Mouse (Mus musculus) adrenal gland, adult (tissue): ENCODE results near the gene Ssmem1.

Experiments used
- DNase-seq, 2 experiments: peaks; one replicate each; pipeline ENCODE4 v3.0.0; 2022 to 2023; ENCODE audit warnings: low spot score in 1 of 2; ENCODE audit not compliant: inconsistent age in 2 of 2

The Ssmem1 gene

DNA sequence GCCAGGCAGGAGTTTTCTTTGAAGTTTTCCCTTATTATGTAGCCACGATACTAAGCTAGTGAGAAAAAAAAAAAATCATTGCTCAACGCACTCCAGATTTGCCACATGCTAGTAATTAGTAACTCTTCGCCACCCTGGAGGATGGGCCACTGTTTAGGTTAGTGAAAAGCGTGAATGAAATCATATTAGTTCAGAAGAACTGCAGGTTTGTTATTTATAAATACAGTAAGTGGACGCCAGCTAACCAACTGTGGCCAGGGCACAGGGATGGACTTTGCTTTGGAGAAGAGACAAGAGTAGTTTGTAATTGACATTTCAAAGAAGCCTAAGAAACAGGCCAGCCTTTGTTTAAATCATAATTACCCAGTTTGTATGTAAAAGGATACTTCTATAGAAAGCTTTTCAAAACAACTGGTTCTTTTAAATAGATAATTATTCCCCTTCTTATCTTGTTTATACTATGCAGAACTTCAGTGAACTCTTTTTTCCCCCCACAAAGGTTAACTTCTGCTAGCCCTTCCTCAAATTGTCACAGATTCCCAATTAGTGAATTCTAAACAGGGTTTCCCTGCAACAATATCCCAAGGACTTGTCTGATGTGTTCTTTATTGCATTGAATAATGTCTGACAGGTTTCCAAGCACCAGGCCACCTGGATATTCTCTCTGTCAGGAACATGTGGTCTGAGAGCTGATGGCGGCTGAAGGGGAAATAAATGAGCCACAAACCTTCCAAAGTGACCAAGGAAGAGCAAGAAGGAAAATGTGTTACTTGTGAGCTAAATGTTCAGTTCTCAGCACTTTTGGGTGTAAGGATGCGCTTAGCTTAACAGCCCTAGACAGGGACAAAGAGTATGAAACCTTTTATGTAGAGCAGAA is 16.0 kb downstream of the Ssmem1 start:
- DNase-seq = no peak

DNA sequence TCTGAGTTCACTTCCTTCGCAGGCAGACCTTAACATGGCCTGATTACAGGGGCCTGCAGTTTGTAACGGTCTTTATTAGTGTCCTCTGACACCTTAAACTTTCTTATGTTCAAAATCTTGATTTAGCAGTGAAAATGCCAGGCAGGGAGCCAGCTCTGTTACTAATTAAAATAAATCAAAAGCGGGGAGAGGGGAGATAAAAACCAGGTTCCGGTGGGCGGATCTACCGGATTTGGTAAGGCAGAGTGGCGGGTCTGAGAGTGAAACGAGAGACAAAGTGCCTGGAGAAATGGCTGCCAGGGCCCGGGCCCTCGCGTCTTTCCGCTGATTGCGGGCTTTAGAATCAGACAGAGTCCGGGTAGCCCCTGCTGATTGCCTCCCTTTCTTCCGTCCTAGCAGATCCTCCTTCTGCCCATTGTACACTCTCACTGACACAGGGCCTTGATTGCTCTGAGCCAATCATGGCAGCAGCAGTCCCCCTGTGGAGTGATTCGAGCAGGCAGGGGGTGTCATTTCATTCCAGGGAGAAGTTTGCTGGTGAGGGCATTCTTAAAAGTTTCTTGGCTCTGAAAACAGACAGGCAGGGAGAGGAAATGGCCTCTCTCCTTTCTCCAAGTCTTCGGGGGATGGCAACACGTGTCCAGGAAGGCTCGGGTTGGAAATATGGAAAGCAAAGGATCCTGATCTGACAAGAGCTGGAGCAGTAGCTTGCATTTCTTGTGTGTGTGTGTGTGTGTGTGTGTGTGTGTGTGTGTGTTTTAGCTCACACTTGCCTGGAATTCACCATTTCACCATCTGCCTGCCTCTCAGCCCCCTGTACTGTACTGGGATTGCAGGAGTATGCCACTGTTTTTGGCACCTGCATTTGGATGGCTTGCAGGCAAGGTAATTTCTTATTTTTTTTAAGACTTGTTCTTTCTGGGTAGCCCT is 17.2 kb downstream of the Ssmem1 start:
- peak in 1 of 2 experiments; percentile 57 for DNase-seq

DNA sequence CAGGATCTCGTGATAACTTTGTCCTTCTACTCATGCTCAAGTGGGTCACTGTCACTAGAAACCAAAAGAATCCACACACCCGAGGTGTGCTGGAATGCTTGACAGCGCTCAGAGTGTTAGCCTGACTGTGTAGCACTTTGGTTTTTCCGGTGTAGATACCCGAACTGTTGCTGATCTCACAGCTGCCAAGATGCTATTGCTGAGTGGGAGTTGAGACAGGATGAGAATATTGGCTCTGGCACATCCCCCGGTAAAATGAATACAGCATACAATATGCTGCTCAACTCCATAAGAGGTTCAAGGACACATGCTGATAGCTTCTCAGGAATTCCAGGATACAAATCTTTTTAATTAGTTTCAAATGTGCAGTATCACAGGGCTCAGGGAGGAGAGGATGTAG is 19.2 kb downstream of the Ssmem1 start:
- no peak for DNase-seq

DNA sequence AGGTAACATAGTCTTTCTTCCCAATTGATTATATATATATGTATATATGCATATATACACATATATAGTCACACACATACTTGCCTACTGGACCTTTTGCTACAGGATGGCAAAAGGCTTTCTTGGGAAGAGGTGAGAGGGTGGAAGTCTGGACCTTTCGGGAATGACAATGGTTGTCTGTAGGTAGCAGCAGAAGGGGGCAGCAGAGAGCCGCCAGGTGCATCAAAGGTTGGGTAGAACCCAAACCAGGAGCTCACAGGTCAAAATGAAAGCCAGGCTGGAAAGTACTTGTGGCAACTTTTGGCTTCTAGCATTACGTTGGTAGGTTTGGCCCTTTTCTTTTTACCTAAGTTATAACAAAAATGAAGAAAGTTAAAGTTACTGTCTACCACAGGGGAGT is 25.7 kb downstream of the Ssmem1 start:
- peak; percentile 64 to 87 for DNase-seq

DNA sequence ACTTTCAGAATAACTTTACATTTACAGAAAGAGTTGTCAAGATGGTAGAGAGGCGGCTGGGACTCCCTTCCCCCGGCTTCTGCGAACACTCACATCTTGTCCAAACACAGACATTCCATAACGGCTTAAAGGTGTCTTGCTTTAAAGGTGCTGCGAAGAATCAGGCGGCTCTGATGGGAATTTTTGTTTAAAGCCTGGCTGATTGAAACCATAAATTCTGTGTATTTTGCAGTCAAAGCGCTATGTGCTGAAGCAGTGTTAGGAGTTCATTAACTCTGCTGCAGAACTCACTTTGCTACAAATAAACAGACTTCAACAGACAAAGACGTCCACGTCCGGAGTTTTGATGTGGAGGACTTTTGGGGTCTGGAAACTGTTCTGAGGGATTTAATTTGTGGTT is 28.6 kb downstream of the Ssmem1 start:
- no peak for DNase-seq

DNA sequence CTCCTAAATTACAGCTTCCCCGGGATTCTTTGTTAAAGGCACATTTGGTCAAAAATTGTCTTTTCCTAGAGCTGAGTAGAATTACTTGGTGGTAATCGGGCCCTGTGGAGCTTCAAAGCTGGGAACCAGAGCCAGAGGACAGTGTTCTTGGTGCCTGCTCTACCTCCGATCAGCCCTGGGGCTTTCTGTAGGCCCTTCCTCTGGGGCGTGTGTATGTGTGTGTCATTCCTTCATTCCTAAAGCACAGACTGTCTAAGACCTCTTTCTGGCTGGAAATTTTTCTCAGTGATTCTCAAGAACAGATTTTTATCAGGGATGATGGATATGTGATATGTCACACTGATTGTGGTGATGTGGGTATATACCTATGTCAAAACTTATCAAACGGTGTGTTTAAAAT is 29.2 kb downstream of the Ssmem1 start:
- DNase-seq = no peak

DNA sequence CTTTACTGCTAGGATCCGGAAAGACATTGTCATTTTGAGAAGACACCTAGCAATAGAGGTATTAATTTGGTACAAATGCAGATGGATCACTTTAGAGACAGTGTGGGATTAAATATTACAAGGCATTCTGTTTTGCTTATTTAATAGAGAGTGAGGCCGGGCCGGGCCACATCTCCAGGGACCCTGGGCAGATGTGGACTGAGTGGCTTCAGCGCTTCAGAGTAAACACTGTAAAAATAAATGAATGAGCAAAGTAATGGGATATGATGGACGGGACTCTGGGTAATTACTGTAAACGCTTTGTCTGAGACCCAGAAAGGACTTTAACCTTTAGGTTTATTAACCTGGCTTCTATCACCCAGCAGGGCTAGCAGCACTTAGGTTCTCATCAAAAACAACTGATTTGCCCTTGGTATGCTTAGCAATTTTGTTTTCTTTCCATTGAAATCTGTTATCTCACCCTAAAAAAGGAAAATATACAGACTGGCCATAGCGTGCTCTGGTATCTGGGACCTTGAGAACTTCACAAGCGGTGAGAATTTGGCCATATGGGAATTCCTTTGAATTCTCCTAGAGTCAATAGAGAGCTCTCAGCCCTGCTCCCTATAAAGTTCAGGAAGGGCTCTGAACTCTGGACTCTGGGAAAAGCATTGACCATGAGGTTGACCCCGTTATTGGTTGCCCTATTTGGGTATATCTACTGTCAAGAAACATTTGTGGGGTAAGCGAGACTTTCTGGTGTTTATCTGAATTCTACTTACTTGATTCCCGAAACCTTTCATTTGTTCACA is 31.6 kb downstream of the Ssmem1 start, which contains the start of gene Cpa2:
Gene Cpa2 (plus strand): TSS at position 574 of the 791 bp plus-strand sequence.
- no peak for DNase-seq

DNA sequence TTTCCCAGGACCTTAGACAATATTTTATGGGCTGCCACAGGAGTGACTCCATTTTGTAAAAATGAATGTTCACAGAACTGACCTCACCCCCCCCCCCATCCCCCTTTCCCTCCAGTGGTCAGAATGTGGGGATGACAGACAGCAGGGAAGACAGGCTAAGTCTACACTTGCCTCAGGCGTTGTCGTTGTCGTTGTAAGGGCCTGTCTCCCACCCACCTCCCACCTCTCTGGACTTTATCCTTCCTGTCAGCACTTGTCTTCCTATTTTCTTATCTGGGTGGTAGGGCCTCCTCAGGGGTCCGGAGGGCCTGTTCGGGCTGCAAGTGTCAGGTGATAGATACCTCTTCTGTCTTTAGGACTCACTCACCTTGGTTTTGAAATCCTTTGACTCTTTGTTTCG is 32.6 kb downstream of the Ssmem1 start:
- no peak for DNase-seq

DNA sequence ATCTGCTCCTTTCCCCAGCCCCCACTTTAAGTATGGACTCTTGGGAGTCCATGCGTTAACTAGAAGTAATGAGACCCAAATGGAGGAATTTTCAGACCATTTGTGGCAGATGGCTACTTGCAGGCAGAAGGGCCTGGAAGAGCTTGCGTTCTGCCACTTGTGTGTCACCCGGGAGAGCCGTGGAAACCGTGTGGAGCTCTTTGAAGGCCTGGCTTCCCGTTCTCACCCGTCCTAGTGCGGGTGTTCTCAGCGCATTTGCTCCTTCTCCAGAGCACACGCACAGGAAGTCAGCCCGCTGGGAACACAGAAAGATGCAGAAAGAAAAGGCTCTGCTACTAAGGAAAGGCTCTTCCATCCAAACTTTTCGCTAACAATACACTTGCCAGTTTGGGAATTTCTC is 33.4 kb downstream of the Ssmem1 start:
- no peak for DNase-seq

DNA sequence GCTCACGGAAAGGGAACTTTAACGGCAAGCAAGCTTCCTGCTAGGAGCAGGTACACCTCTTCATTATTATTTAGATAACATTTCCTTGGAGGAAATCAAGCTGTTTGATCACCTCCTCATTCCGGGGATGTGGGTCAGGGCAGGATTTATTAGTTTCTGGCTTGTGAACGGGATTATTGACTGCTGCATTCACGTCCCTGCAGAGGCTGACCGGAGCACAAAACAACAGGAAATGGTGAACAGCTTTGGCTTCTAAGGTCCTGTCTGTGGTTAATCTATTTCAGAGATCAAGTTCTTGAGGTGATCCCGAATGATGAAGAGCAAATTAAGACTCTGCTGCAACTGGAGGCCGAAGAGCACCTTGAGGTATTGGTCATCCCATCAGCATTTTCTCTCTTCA is 34.2 kb downstream of the Ssmem1 start:
- no peak for DNase-seq

DNA sequence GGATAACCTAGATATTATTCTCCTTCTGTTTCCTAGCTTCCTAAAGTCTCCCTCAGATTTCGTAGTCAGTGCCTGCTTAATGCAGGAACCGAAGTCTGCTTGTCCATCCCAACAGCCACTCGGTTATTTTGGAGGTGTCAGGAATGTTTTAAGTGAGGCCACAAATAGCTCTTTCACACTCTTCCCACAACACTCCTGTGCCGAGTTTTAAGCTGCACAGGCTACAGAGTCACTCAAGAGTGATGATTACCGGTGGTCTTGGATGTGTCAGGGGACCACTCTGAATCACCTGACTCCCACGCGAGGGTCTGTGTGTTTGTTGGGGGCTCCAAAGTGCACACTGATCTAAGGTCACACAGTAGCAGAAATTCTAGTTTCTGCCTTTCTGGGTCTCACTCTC is 36.0 kb downstream of the Ssmem1 start:
- DNase-seq = no peak

DNA sequence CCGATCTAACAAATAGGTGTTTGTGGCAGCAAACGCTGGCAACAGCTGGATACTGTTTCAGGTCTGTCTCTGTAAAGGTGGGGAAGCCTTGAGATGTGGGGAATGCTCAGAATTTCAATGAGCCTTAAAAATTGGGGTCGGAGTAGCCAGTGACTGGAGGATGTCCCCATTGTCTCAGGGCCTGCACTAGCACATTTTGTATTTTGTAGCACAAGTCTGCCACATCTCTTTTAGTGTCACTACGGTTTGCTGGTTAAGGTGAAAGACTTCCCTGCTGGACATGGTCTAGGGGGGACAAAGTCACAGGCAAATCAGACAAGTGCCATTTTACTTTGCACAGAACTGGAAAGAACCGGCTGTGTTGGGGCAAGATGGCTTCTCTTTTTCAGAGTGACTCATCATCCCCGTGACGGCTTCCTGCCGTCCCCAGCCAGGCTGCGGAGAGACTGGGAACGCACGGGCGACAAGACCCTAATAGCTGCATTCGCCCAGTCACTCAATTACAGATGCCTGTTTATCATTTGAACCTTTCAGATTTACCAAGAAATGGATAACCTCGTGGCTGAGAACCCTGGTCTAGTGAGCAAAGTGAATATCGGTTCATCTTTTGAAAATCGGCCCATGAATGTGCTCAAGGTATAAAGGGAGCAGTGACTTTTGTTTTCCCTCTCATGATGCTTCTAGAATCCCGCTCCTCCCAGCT is 37.1 kb downstream of the Ssmem1 start:
- peak; percentile 53 to 84 for DNase-seq

DNA sequence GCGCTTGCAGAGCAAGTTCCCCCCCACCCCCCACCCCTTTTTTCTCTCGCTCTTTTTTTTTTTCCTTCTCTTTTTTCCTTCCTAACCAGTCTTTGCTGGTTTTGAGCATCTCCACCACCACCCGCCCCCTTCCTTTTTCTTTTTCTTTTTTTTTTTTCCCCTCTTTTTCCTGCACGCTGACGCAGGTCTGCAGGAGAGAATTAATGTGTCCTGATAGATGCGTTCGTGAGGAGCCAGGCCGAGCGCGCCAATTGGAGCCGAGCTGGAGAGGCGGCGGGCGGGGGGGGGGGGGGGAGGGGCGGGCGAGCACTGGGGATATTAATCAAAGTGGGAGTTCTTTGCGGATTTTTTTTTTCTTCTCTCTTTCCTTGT is 37.6 kb downstream of the Ssmem1 start:
- DNase-seq = peak; percentile 42 to 65

DNA sequence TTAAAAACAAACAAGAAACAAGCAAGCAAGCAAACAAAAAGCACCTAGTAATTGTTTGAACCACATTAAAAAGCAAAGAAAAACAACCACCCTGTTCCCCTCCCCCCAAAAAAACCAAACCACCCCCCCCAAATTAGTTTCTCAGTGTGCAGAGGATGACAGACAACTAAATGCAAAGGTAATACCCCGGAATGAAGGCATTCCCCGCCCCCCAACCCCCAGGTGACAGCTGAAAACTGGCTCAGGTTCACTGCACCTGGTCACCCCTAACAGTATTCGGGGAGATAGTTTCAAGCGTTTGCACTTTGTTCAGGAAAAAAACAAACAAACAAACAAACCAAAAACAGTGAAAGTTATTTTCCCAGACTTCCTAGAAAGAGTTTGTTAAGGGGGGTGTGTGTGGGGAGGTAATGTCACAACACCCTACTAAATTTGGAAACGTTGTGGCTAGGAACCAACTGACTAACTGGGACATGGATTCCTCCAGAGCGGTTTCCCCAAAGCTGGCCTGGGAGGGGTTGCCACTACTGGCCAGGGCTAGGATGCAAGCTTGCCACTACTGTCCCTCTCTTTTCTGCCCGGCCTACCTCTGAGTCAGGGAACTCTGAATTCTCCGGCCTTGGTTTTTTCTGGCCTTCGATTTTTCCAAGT is 38.1 kb downstream of the Ssmem1 start:
- DNase-seq = peak; percentile 56 to 87

DNA sequence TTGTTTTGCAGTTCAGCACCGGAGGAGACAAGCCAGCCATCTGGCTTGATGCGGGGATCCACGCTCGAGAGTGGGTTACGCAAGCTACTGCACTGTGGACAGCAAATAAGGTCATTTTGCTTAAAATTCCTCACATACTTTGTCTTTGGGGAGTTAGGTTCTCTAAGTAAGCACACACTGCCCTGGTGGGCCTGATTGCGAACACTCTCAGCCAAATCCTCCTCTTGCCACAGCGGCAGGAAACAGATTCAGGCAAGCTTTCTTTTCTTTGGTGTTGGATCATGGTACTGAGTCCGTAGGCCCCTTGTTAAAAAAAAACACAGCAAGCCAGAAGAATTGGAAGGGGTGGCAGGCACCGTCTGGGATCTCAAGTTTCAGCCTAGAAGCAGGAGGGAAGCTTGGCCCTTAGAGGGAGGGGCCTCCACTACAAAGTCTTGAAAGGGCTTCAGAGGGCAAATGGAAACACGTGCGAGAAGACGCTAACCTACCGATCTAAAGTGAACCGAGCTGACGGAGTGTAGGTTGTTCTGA is 39.6 kb downstream of the Ssmem1 start:
- peak in 1 of 2 experiments; percentile 73 for DNase-seq

DNA sequence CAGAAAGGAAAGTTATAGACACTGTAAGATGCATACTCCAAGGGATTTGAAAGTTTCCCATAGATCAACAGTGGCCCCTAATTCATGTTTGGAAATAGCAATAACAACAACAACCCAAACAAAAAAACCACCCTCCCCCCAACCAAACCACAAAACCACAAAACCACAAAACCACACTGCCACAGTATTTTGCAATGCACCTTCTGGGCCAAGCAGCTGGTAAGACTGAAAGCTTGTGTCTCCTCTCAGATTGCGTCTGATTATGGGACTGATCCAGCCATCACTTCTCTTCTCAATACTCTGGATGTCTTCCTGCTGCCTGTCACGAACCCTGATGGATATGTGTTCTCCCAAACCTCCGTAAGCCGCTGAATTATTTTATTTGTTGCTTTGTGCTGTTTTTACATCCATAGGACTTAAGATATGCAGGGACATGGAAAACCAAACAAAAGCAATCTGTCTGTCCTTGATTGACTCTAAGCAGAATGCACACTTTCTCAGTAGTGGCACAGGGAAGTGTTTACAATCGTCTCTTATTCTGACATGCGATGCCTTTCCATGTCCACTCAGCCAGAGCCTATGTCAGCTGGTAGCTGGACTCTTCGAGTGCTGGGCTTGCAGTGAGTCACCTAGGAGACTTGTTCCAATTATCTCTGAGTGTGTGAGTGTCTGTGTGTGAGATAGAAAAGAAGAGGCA is 41.0 kb downstream of the Ssmem1 start:
- peak in 1 of 2 experiments; percentile 29 for DNase-seq

DNA sequence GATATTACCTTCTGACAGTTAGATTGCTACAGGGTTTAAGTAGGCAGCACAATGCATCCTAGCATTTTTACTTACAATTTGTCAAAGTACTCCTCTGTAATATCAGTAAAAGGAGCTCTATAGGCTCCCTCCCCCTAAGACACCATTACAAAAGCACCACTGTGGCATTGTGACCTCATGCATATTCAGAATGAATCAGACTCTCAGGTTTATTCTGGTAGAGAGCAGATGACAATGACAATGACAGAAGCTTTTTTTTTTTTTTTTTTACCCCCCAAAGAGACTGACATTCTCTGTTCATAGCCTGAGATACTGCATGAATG is 41.5 kb downstream of the Ssmem1 start:
- no peak for DNase-seq

DNA sequence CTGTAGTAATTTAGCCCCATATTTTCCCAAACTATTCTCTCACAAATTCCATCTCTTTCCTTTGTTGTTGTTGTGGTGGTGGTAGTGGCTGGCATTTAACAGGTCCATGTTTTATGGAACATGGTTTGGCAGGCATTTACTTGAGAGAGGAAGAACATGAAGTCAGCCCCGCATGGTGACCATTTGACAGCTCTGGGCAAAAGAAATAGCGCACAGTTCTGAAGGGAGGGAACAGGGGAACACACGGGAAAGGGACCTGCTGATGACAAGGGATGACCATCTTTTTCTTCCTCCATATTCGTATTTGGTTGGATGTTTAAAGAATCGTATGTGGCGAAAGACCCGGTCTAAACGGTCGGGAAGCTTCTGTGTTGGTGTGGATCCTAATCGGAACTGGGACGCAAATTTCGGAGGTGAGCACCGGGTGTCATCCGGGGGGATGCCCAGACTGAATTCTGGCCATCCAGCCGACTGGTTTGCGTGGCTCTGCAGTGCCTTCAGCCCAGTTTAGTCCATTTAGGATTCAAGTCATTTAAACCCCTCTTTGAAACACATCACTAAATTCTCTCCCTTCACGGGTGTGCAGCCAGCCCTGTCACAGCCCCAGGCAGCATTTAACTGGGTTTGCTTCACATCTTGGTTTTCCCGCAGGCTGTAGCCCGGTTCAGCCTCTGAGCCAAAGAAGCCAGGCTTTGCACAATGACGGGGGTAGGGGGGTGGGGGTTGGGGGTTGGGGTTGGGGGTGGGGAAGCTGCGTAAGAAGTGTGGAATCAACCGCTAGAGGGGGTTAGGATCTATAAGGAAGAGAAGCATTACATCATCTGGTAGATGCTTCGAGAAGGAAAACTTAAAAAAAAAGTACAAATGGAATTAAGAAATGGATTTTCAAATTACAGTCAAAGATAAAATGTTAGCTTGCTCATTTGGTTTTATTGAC is 42.3 kb downstream of the Ssmem1 start:
- DNase-seq = peak in 1 of 2 experiments; percentile 35
